In genomic region chr17:93260366-93261205, GRCm38 (mm10) we compare ENCODE assay signal across 11 mouse cellular contexts.
A peak's percentile ranks its signal among the peaks of the same experiment; 100 is the strongest.
DNase-seq lines count a peak whose midpoint lies in the region; ATAC-seq and TF ChIP-seq lines count a peak whose summit lies in the region.
"Had no signal": no experiment of that assay in that cellular context is flagged by ENCODE, and none has a peak within 500 bp of the region (broad histone marks: within the 10 kb centered on the region; RNA-seq: fewer than 3 reads in every experiment).

No protein-coding gene starts in this region.

- DNase-seq in brain, embryonic 14.5 days (ENCODE audit: low read depth) = peak; percentile 91
- DNase-seq in embryo, embryonic 11.5 days (ENCODE audit: low read depth, low spot score) = peak; percentile 9
- peak; percentile 55 for DNase-seq in midbrain, postnatal 0 days (ENCODE audit: low spot score)
- no peak for DNase-seq in adrenal gland, postnatal 4 days (ENCODE audit: low spot score in 2 of 2)
- no peak for DNase-seq in heart, postnatal 4 days
- no peak for DNase-seq in layer of hippocampus, adult 18-20 months (ENCODE audit: low spot score in 2 of 2)
- DNase-seq: adrenal gland, postnatal 25 days; cerebellum, postnatal 25 days had no signal

- no peak for TF ChIP-seq CTCF in brain, embryonic 14.5 days (IDR thresholded peaks at IDR 0.05; ENCODE audit: borderline replicate concordance, extremely low read depth, insufficient read depth, insufficient read length)
- no peak for TF ChIP-seq CTCF in midbrain, postnatal 0 days (IDR thresholded peaks at IDR 0.05)

- H3K9ac ChIP-seq in hindbrain, embryonic 13.5 days = no peak overlapping the region
- H3K9ac ChIP-seq in midbrain, postnatal 0 days (replicated peaks; ENCODE audit: low read length, poor library complexity, severe bottlenecking) = no peak overlapping the region
- H3K9ac ChIP-seq: liver, embryonic 15.5 days had no signal

- 7% methylated on average over 8 of the region's 8 CpGs for WGBS in hindbrain, embryonic 13.5 days
- 22% methylated on average over 8 of the region's 8 CpGs for WGBS in midbrain, postnatal 0 days

- H3K27me3 ChIP-seq in hindbrain, embryonic 13.5 days = 0 out of 2 replicates have a peak, but pooled peaks cover 2% of the 10 kb centered on the region
- H3K27me3 ChIP-seq in midbrain, postnatal 0 days (ENCODE audit: insufficient read depth, low read length) = no peaks in the 10 kb centered on the region
- H3K27me3 ChIP-seq: CH12.LX; liver, embryonic 15.5 days had no signal

- TF ChIP-seq POLR2A in brain, embryonic 14.5 days (IDR thresholded peaks at IDR 0.05; ENCODE audit: borderline replicate concordance, extremely low read depth, insufficient read depth, insufficient read length, poor library complexity, severe bottlenecking) = no peak

- no peak overlapping the region for H3K4me3 ChIP-seq in hindbrain, embryonic 13.5 days
- no peak overlapping the region for H3K4me3 ChIP-seq in midbrain, postnatal 0 days (ENCODE audit: low read depth, low read length)
- H3K4me3 ChIP-seq: liver, embryonic 15.5 days had no signal

- H3K4me2 ChIP-seq in hindbrain, embryonic 13.5 days = 0 out of 2 replicates have a peak overlapping the region, but pooled peaks have one; percentile 10
- no peak overlapping the region for H3K4me2 ChIP-seq in midbrain, postnatal 0 days (ENCODE audit: low read depth, low read length, poor library complexity, severe bottlenecking)
- H3K4me2 ChIP-seq: liver, embryonic 15.5 days had no signal

- H3K4me1 ChIP-seq in hindbrain, embryonic 13.5 days (replicated peaks) = peaks cover 16% of the 10 kb centered on the region
- no peaks in the 10 kb centered on the region for H3K4me1 ChIP-seq in midbrain, postnatal 0 days (ENCODE audit: insufficient read depth, low read length)
- H3K4me1 ChIP-seq: liver, embryonic 15.5 days had no signal

- no peaks in the 10 kb centered on the region for H3K36me3 ChIP-seq in hindbrain, embryonic 13.5 days
- no peaks in the 10 kb centered on the region for H3K36me3 ChIP-seq in midbrain, postnatal 0 days (ENCODE audit: insufficient read depth, low read length)
- H3K36me3 ChIP-seq: liver, embryonic 15.5 days had no signal

- peak; percentile 94 for ATAC-seq in hindbrain, embryonic 13.5 days (ENCODE audit: low FRiP score)
- no peak for ATAC-seq in midbrain, postnatal 0 days (ENCODE audit: low FRiP score)

- H3K9me3 ChIP-seq in hindbrain, embryonic 13.5 days = no peaks in the 10 kb centered on the region
- H3K9me3 ChIP-seq in midbrain, postnatal 0 days (ENCODE audit: low read length) = no peaks in the 10 kb centered on the region
- H3K9me3 ChIP-seq: liver, embryonic 15.5 days had no signal

- H3K27ac ChIP-seq in hindbrain, embryonic 13.5 days = 0 out of 2 replicates have a peak overlapping the region, but pooled peaks have one; percentile 20
- no peak overlapping the region for H3K27ac ChIP-seq in midbrain, postnatal 0 days (ENCODE audit: low read depth, low read length)
- H3K27ac ChIP-seq: liver, embryonic 15.5 days had no signal

Comparison
In these comparisons a context has a peak if more than half of its experiments do, and no peak if none do; other contexts are left out.
1. DNase-seq: peak in brain, embryonic 14.5 days (single experiment), embryo, embryonic 11.5 days (single experiment) and midbrain, postnatal 0 days (single experiment); none in adrenal gland, postnatal 4 days (0 of 2), heart, postnatal 4 days (single experiment) and layer of hippocampus, adult 18-20 months (0 of 2).